Mouse (Mus musculus): ENCODE measurements at regions not wholly inside any gene's neighbourhood (a gene's known extent, or its start where the extent isn't known, plus 50 kb on each side); places are given as distances from the start of the nearest gene placed in this dataset.
"Not testable (repeated sequence)": the region's sequence is repeated elsewhere in the genome, so short reads cannot be mapped to it uniquely, and the experiment has no call there.

DNA sequence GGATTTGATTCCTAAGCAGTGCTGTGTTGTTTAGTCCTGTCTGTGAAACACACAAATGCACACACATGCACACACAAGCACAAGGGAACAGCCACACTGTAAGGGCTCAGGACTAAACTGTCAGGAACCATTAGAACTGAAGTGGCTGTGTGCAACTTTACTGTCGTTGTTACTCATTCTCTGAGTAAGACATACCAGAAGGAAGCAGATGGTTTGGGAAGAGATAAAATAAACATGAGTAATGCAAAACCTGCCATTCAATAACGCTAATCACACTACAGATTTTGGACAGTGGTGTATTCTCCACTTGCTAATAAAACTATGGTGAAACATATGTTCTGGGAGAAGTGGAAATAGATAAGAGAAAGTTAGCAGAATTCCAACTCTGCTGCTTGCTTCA lies 767.7 kb downstream of the Cdh11 start:
- no peak for DNase-seq (ENCODE audit: low spot score)
- no peak overlapping the region for H3K4me3 ChIP-seq
- H3K36me3 ChIP-seq = no peaks in the 10 kb centered on the region
- H3K9me3 ChIP-seq = no peaks in the 10 kb centered on the region
- H3K27me3 ChIP-seq (ENCODE audit: insufficient read depth, poor library complexity, severe bottlenecking) = no peaks in the 10 kb centered on the region
- H3K4me1 ChIP-seq (replicated peaks) = no peaks in the 10 kb centered on the region
- 86% methylated on average over 2 of the region's 2 CpGs for WGBS
- no peak overlapping the region for H3K27ac ChIP-seq

DNA sequence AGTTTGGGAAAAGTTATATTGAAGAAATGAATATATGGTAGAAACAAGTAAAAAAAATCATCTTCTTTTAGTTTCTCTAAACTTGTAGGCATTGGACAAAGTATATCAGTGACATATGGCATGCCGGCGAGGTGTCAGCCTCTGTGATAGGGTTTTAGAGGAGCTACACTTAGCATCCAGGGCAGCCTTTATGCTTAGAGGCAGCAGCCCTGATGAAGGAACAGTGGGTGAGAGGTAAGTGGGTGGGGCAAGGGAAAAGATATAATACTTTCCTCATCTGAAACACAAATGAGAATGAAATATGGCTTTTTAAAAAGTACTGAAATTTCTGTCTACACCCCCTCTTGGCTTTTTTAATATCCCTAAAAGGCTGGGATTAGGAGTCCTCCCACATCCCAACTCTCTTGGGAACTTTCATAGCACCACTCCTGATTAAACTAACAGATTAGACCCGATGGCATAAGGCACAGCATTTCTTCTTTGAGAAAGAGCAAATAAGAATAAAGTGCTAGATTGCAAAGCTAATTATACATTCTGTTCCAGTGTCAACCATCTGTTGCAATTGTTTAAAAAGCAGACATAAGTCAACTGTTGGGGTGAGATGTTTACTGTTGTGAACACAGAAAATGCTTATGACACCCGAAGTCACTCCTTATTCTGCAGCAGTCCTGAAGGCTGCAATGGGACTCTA lies 785.0 kb downstream of the Cdh11 start:
- 90% methylated on average over 4 of the region's 4 CpGs for WGBS
- Histone ChIP-seq H3K4me3 (no peak overlapping the region), H3K36me3 (no peaks in the 10 kb centered on the region), H3K4me1 (replicated peaks) (no peaks in the 10 kb centered on the region), H3K9me3 (no peaks in the 10 kb centered on the region), H3K27ac (no peak overlapping the region), H3K27me3 (ENCODE audit: insufficient read depth, poor library complexity, severe bottlenecking) (no peaks in the 10 kb centered on the region)
- no peak for DNase-seq (ENCODE audit: low spot score)

GRCm38 (mm10) chr8:101996761-101997160 lies 788.7 kb downstream of the Cdh11 start:
- not testable (repeated sequence) for DNase-seq (ENCODE audit: low spot score); H3K9me3 ChIP-seq; H3K27me3 ChIP-seq (ENCODE audit: insufficient read depth, poor library complexity, severe bottlenecking); H3K36me3 ChIP-seq; H3K4me3 ChIP-seq; H3K27ac ChIP-seq; H3K4me1 ChIP-seq (replicated peaks)
- WGBS = 82% methylated on average over 2 of the region's 2 CpGs

DNA sequence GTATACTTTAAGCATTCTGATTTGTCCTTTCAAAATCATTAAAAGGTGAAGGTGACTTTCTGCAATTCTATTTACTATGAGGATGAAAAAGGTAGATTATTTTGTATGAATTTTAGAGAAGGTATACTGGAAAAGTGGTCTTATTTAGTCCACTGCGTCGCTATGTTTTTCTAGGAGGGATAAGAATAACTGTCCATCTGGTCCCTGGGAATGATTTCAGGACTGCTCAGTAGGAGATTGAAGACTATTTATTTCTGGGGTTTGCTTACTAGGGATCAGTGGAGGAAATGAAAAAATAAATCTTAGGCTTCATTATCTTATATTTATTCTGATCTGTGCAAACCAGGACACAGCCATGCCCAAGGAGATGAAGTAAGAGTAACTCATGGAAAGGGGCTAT lies 828.6 kb downstream of the Cdh11 start:
- Histone ChIP-seq H3K9me3 (no peaks in the 10 kb centered on the region), H3K4me1 (replicated peaks) (no peaks in the 10 kb centered on the region), H3K36me3 (no peaks in the 10 kb centered on the region), H3K4me3 (no peak overlapping the region), H3K27ac (no peak overlapping the region), H3K27me3 (ENCODE audit: insufficient read depth, poor library complexity, severe bottlenecking) (no peaks in the 10 kb centered on the region)
- DNase-seq (ENCODE audit: low spot score) = no peak
- 94% methylated on average over 2 of the region's 2 CpGs for WGBS

- no peaks in the 10 kb centered on the region for H3K4me1 ChIP-seq (replicated peaks)
- no peaks in the 10 kb centered on the region for H3K36me3 ChIP-seq
- no peak overlapping the region for H3K27ac ChIP-seq
- 73% methylated on average over 2 of the region's 2 CpGs for WGBS
- H3K27me3 ChIP-seq (ENCODE audit: insufficient read depth, poor library complexity, severe bottlenecking) = no peaks in the 10 kb centered on the region
- H3K4me3 ChIP-seq = no peak overlapping the region
- H3K9me3 ChIP-seq = no peaks in the 10 kb centered on the region
- DNase-seq (ENCODE audit: low spot score) = no peak
Observed at GRCm38 (mm10) chr8:101950599-101950998, 834.8 kb downstream of the Cdh11 start.

DNA sequence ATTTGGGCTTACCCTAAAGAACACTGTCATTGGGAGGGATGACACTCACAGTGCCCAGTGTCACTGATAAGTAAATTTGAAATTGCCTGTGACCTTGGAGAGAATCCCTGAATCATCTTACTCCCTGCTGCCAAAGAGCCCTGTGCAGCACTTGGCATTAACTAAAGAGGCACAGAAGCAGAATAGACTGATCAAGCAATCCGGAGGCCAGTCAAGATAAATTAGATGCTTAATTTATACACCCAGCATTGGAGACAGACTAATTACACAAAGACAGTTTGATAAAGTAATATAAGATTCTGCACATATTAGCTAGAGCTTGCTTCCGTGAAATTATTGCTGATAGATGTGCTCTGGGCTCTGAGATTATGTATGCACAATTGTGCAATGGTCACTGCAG lies 847.6 kb downstream of the Cdh11 start:
- no peak overlapping the region for H3K4me3 ChIP-seq
- no peaks in the 10 kb centered on the region for H3K4me1 ChIP-seq (replicated peaks)
- H3K36me3 ChIP-seq = no peaks in the 10 kb centered on the region
- no peak for DNase-seq (ENCODE audit: low spot score)
- H3K27ac ChIP-seq = no peak overlapping the region
- no peaks in the 10 kb centered on the region for H3K27me3 ChIP-seq (ENCODE audit: insufficient read depth, poor library complexity, severe bottlenecking)
- WGBS = 88% methylated on average over 2 of the region's 2 CpGs
- H3K9me3 ChIP-seq = no peaks in the 10 kb centered on the region

GRCm38 (mm10) chr8:101913665-101914064 lies 871.8 kb downstream of the Cdh11 start:
- no peak overlapping the region for H3K4me3 ChIP-seq
- no peaks in the 10 kb centered on the region for H3K9me3 ChIP-seq
- DNase-seq (ENCODE audit: low spot score) = no peak
- 100% methylated on average over 1 of the region's 1 CpGs for WGBS
- H3K27me3 ChIP-seq (ENCODE audit: insufficient read depth, poor library complexity, severe bottlenecking) = no peaks in the 10 kb centered on the region
- H3K27ac ChIP-seq = no peak overlapping the region
- H3K36me3 ChIP-seq = no peaks in the 10 kb centered on the region
- H3K4me1 ChIP-seq (replicated peaks) = no peaks in the 10 kb centered on the region
